Mouse (Mus musculus) natural killer cell, adult 2 months (primary cell): ENCODE data around the gene Ripk4.

Source experiments
- DNase-seq, 2 experiments: peaks; one replicate each; pipeline ENCODE4 v3.0.0; 2022; ENCODE audit warnings: low spot score in 2 of 2

Gene Ripk4

GRCm38 (mm10) chr16:97734760-97735322 lies 28.7 kb downstream of the Ripk4 start:
- no peak for DNase-seq

GRCm38 (mm10) chr16:97733599-97733998 lies 30.0 kb downstream of the Ripk4 start:
- DNase-seq: no peak

GRCm38 (mm10) chr16:97730321-97730720 lies 33.3 kb downstream of the Ripk4 start:
- DNase-seq: no peak

GRCm38 (mm10) chr16:97726436-97726835 lies 37.2 kb downstream of the Ripk4 start:
- DNase-seq: no peak

- DNase-seq: no peak
Observed at GRCm38 (mm10) chr16:97720093-97720492, 43.5 kb downstream of the Ripk4 start.

GRCm38 (mm10) chr16:97719392-97719983 lies 44.1 kb downstream of the Ripk4 start:
- no peak for DNase-seq

- DNase-seq: no peak
Observed at GRCm38 (mm10) chr16:97716567-97716966, 47.0 kb downstream of the Ripk4 start.

- no peak for DNase-seq
Observed at GRCm38 (mm10) chr16:97712129-97712528, 51.5 kb downstream of the Ripk4 start.

- no peak for DNase-seq
Observed at GRCm38 (mm10) chr16:97701871-97702270, 61.7 kb downstream of the Ripk4 start.

GRCm38 (mm10) chr16:97697769-97698168 lies 65.8 kb downstream of the Ripk4 start:
- no peak for DNase-seq

GRCm38 (mm10) chr16:97695709-97696108 lies 67.9 kb downstream of the Ripk4 start:
- no peak for DNase-seq
